Mouse (Mus musculus): ENCODE measurements at regions not wholly inside any gene's neighbourhood (a gene's known extent, or its start where the extent isn't known, plus 50 kb on each side); places are given as distances from the start of the nearest gene placed in this dataset.
"Not testable (repeated sequence)": the region's sequence is repeated elsewhere in the genome, so short reads cannot be mapped to it uniquely, and the experiment has no call there.

DNA sequence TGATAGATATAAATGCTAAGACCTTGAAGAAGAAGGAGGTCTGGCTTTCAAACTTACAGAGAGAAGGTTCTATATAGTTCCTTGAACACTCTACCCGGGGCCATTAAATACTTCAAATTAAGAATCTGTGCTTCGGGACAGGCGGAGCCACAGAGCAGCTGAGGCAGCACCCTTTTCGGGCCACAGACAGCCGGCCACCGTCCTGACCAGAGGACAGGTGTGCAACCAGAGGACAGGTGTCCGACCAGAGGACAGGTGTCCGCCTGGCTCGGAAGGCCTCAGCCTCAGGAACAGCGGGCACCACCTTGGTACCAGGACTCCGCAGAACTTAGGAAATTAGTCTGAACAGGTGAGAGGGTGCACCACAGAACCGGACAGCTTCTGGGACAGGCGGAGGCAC, 60.8 kb upstream of the Olfr1507 start:
- DNase-seq (ENCODE audit: low read depth) = not testable (repeated sequence)

GRCm38 (mm10) chr14:52553399-52553798, 57.9 kb upstream of the Olfr1507 start:
- no peak for DNase-seq (ENCODE audit: low read depth)

DNA sequence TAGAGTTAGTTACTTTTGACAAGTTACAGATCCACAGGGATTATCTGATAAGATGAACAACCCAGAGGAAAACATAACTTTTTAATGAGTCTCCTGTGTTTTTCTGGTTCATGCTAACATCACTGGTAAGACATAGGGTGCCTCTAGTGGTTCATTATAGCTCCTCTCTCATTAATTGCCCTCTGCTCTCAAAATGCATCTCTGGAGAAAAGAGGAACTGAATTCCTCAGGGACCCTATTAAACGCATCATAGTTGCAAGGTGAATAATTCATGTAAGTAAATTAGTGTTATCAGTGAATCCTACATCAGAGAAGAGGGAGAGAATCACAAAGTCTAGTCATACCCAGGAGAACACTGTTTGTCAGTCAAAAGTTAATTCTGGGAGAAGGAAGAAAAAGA, 52.4 kb upstream of the Olfr1507 start:
- no peak for DNase-seq (ENCODE audit: low read depth)
